Comparison of ENCODE assay signal across 7 mouse cellular contexts in the genomic region with DNA sequence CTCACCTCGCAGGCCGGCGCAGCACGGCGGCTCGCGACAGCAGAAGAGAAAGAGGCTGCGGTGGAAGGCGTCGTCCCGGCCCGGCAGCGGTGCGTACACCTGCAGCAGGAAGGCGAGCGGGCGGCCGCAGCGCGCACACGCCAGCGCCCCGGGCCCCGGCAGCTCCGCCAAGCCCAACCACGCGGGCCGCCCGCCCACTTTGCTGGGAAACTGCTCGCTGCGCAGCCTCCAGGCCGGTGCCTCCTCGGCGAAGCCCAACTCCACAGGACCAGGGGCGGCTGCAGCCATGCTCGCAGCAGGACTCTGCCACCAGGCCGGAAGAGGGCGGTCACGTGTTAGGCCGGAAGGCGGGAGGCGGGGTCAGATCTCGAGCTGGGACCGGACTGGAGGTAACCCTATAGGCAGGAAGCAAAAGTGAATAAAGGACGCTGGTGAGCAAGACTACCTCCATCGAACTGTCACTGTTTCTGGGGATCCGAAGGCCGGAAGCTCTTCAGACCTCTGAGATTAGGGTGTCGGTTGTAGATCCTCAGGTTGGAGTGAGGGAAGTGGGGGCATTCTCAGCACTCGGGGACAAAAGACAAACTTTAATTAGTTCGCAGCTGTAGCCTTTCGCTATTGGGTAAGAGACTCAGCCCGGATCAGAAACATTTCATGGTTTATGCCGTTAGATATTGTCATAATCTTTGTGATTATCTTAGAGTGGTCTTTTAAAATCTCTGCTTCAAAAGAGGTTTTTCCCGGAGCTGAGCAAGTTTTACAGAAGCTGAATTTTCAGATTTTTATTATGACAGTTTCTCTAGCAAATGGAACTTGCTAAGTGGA. TPM values are rescaled to one million over a fixed set of nuclear protein-coding genes. Genes with fewer than 3 reads are reported as not detected.
DNase-seq lines count a peak whose midpoint lies in the region; ATAC-seq and TF ChIP-seq lines count a peak whose summit lies in the region.

A gene (minus strand): TSS at position 316 of the 825 bp plus-strand sequence.

- peaks cover 14% of the 10 kb centered on the region for H3K4me1 ChIP-seq in embryonic facial prominence, embryonic 10.5 days
- H3K4me1 ChIP-seq in intestine, postnatal 0 days (replicated peaks; ENCODE audit: control insufficient read depth, insufficient read depth, low read length), result 0 out of 2 replicates have a peak, but pooled peaks cover 8% of the 10 kb centered on the region
- peaks cover 18% of the 10 kb centered on the region for H3K4me1 ChIP-seq in midbrain, embryonic 12.5 days
- H3K4me1 ChIP-seq in small intestine, adult 2 months (ENCODE audit: control insufficient read depth, insufficient read depth, insufficient read length, low read length), result peaks cover 2% of the 10 kb centered on the region; the same call in 1 of the 2 replicates

- peak within 1 kb of the TSS; percentile 93 for H3K4me3 ChIP-seq in embryonic facial prominence, embryonic 10.5 days
- peak within 1 kb of the TSS; percentile 66 for H3K4me3 ChIP-seq in intestine, postnatal 0 days (ENCODE audit: low read depth, low read length)
- peak within 1 kb of the TSS; percentile 96 for H3K4me3 ChIP-seq in midbrain, embryonic 12.5 days
- H3K4me3 ChIP-seq in small intestine, adult 2 months (ENCODE audit: low read depth, low read length), result peak within 1 kb of the TSS; percentile 90

- peak; percentile 85 for TF ChIP-seq POLR2A in small intestine, adult 2 months (IDR thresholded peaks at IDR 0.05; ENCODE audit: low read depth, low read length)

- H3K27me3 ChIP-seq in embryonic facial prominence, embryonic 10.5 days (replicated peaks; ENCODE audit: low read depth, poor library complexity, severe bottlenecking), result no peaks in the 10 kb centered on the region
- H3K27me3 ChIP-seq in intestine, postnatal 0 days (replicated peaks; ENCODE audit: control insufficient read depth, insufficient read depth, low read length), result no peaks in the 10 kb centered on the region
- H3K27me3 ChIP-seq in midbrain, embryonic 12.5 days, result no peaks in the 10 kb centered on the region
- H3K27me3 ChIP-seq in small intestine, adult 2 months (ENCODE audit: control insufficient read depth, insufficient read depth, low read length), result no peaks in the 10 kb centered on the region

- H3K27ac ChIP-seq in embryonic facial prominence, embryonic 10.5 days (replicated peaks), result peak within 1 kb of the TSS; percentile 89
- peak within 1 kb of the TSS; percentile 78 for H3K27ac ChIP-seq in intestine, postnatal 0 days (ENCODE audit: low read depth, low read length)
- H3K27ac ChIP-seq in midbrain, embryonic 12.5 days (replicated peaks), result peak within 1 kb of the TSS; percentile 85
- peak within 1 kb of the TSS; percentile 76 for H3K27ac ChIP-seq in small intestine, adult 2 months (ENCODE audit: insufficient read depth, low read depth, low read length)

- 2% methylated on average over 55 of the region's 55 CpGs for WGBS in embryonic facial prominence, embryonic 10.5 days
- under 1% methylated on average over 55 of the region's 55 CpGs for WGBS in intestine, postnatal 0 days
- WGBS in midbrain, embryonic 12.5 days, result under 1% methylated on average over 55 of the region's 55 CpGs
- 1% methylated on average over 54 of the region's 55 CpGs for WGBS in small intestine, adult 2 months

- peak within 1 kb of the TSS; percentile 81 for H3K4me2 ChIP-seq in intestine, postnatal 0 days (replicated peaks; ENCODE audit: low read depth)
- peak within 1 kb of the TSS; percentile 76 for H3K4me2 ChIP-seq in midbrain, embryonic 12.5 days (replicated peaks)

- DNase-seq in adrenal gland, postnatal 10 days, result peak; percentile 98
- peak; percentile 97 for DNase-seq in embryonic facial prominence, embryonic 10.5 days (ENCODE audit: low spot score)
- peak; percentile 63 for DNase-seq in gonadal fat pad, adult 2 months (ENCODE audit: low read depth)
- peak; percentile 95 for DNase-seq in left cerebral cortex, postnatal 4 days

- peak; percentile 61 for TF ChIP-seq CTCF in intestine, postnatal 0 days (IDR thresholded peaks at IDR 0.05; ENCODE audit: low read depth)
- TF ChIP-seq CTCF in small intestine, adult 2 months (IDR thresholded peaks at IDR 0.05; ENCODE audit: extremely low read depth, insufficient read length, insufficient replicate concordance, low read depth, low read length), result 0 out of 2 replicates have a peak, but pooled peaks have one; percentile 12

- H3K9me3 ChIP-seq in embryonic facial prominence, embryonic 10.5 days, result no peaks in the 10 kb centered on the region
- H3K9me3 ChIP-seq in intestine, postnatal 0 days (ENCODE audit: control insufficient read depth), result no peaks in the 10 kb centered on the region
- no peaks in the 10 kb centered on the region for H3K9me3 ChIP-seq in midbrain, embryonic 12.5 days

- H3K36me3 ChIP-seq in embryonic facial prominence, embryonic 10.5 days (replicated peaks), result peaks cover 36% of the 10 kb centered on the region
- H3K36me3 ChIP-seq in intestine, postnatal 0 days (ENCODE audit: control insufficient read depth, insufficient read depth), result 0 out of 2 replicates have a peak, but pooled peaks cover 17% of the 10 kb centered on the region
- H3K36me3 ChIP-seq in midbrain, embryonic 12.5 days, result peaks cover 26% of the 10 kb centered on the region
- H3K36me3 ChIP-seq in small intestine, adult 2 months (ENCODE audit: control insufficient read depth, insufficient read depth, low read length), result peaks cover 14% of the 10 kb centered on the region

- intact Hi-C loops in left cerebral cortex, postnatal 4 days (cut with DNase I), result loop anchor here (5.0 to 10.0 kb wide), 2 partner anchors 205 to 228 kb away; no protein-coding TSS in a partner anchor

- H3K9ac ChIP-seq in intestine, postnatal 0 days (ENCODE audit: low read depth, low read length), result peak within 1 kb of the TSS; percentile 77
- H3K9ac ChIP-seq in midbrain, embryonic 12.5 days (replicated peaks), result peak within 1 kb of the TSS; percentile 92

- ATAC-seq in intestine, postnatal 0 days, result peak; percentile 100
- peak; percentile 99 for ATAC-seq in midbrain, embryonic 12.5 days (ENCODE audit: low FRiP score, low read depth)

RNA-seq across cellular contexts. Expression of the gene that starts here (rescaled TPM):
- 10 to 100 TPM; 30.0 to 32.8 TPM for total RNA-seq in adrenal gland, postnatal 10 days (2021)
- 43.3 and 45.5 TPM in 2 replicates for polyA plus RNA-seq in embryonic facial prominence, embryonic 10.5 days (2016; fragmentation: Nextera tagmentation; extraction: Ambion mirVana)
- 21.0 and 23.3 TPM in 2 replicates for polyA plus RNA-seq in gonadal fat pad, adult 2 months (2012; rRNA removed)
- 42.7 and 46.2 TPM in 2 replicates for polyA plus RNA-seq in intestine, postnatal 0 days (2015; fragmentation: Nextera tagmentation; extraction: Ambion mirVana)
- total RNA-seq in left cerebral cortex, postnatal 4 days (2021), result 10 to 100 TPM; 23.2 to 24.3 TPM
- 61.5 and 61.7 TPM in 2 replicates for polyA plus RNA-seq in midbrain, embryonic 12.5 days (2016; fragmentation: Nextera tagmentation; extraction: Ambion mirVana)
- 20.2 and 35.3 TPM in 2 replicates for polyA plus RNA-seq in small intestine, adult 2 months (2012; rRNA removed)

Comparison
In these comparisons a context has a peak if more than half of its experiments do, and no peak if none do; other contexts are left out.
1. Peak in every context shown above with its lines: DNase-seq, ATAC-seq, H3K4me3 ChIP-seq and H3K27ac ChIP-seq.